Mouse (Mus musculus) heart, postnatal 0 days (tissue): ENCODE results near the gene Mydgf.

Experiments
- CTCF ChIP-seq: IDR thresholded peaks from 2 replicates; pipeline ENCODE4 v1.5.1; 2016; ENCODE audit warnings: antibody characterized with exemption, control low read depth, low read depth
- EP300 ChIP-seq: IDR thresholded peaks from 2 replicates; pipeline ENCODE4 v1.6.1; 2016; ENCODE audit warnings: antibody characterized with exemption, low read depth

DNA sequence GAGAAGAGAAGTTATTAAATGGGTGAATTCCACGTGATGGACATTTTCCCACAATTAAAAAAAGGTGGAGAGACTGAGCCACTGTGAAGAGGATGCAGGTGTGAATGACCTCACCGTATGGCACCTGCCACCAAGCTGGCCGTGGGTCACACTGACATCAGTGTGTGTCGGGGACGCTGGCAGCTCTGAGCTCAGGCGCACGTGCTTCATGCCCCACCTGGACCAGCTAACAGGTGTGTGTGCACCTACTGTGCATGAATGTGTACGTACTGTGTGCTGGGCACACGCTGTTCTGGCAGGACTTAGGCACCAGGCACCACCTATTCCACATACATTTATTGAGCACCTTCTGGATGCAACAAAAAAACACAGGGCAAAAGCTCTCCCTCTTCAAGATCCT, 39.2 kb downstream of the Mydgf start:
- TF ChIP-seq CTCF: no peak
- TF ChIP-seq EP300: no peak
